Mouse (Mus musculus) layer of hippocampus, postnatal 10 days (tissue): ENCODE measurements around the gene Smyd3. TPM values are rescaled to one million over a fixed set of nuclear protein-coding genes. Genes with fewer than 3 reads are reported as not detected.

Experiments used
- DNase-seq, 2 experiments: peaks; one replicate each; pipeline ENCODE4 v3.0.0; 2021; ENCODE audit warnings: low spot score in 2 of 2
- total RNA-seq, 2 experiments: library from RNA; stranded (reverse); gene quantifications; 2 replicates each; pipeline ENCODE4 v1.2.3; 2021

The Smyd3 gene
- total RNA-seq, 2 experiments from 2014 or later: 21.8 to 26.0 TPM

DNA sequence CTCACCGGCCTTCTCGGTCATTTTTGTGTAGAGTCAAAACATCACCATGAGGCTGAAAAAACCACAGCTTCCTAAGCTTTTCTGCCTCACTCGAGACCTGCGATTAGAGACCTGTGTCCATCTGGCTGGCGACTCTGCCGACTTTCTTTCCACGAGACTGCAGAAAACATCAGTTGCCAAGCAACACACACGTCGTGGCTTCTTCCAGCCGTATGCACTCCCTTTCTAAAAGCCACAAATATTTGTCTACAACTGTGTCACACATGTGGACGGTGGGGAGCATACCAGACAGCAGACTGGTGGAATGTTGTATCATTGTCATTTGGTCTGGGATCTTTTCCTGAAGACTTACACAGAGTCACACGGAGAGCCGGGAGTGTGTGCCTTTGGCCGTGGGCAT lies 606.9 kb downstream of the Smyd3 start:
- no peak for DNase-seq

Other genes starting within 250 kb of the Smyd3 start
- 10 to 100 TPM; 26.6 to 27.8 TPM for gene Tfb2m, start 28.2 kb upstream of the Smyd3 start, total RNA-seq
- 10 to 100 TPM; 28.8 to 30.0 TPM for gene Cnst, start 28.3 kb upstream of the Smyd3 start, total RNA-seq
- gene Sccpdh, start 150.2 kb upstream of the Smyd3 start, total RNA-seq: 10 to 100 TPM; 78.3 to 82.9 TPM
- gene Kif28, start 227.2 kb upstream of the Smyd3 start, total RNA-seq: under 1 TPM; 0.16 to 0.46 TPM